Mouse (Mus musculus) adrenal gland, adult 18-20 months (tissue): ENCODE results near the gene Slc35d1. TPM values are rescaled to one million over a fixed set of nuclear protein-coding genes. Genes with fewer than 3 reads are reported as not detected.

Experiments
- DNase-seq, 2 experiments: peaks; one replicate each; pipeline ENCODE4 v3.0.0; 2021 to 2022; ENCODE audit warnings: low spot score in 2 of 2
- long read RNA-seq, 2 experiments: library from polyadenylated mRNA; stranded (forward); transcript quantifications; one replicate each; pipeline ENCODE4 v2.0.0; 2021
- total RNA-seq, 2 experiments: library from RNA; stranded (reverse); gene quantifications; 1 replicate in 1 of 2; 2 replicates in 1 of 2; pipeline ENCODE4 v1.2.3; 2021

The Slc35d1 gene
- total RNA-seq, result 10 to 100 TPM; 10.1 to 14.2 TPM
- long read RNA-seq, experiment 1, full-length matches to known transcripts, result 3 of 3 reads
- long read RNA-seq, experiment 1, partial matches to known transcripts, result 0 of 3 reads
- long read RNA-seq, experiment 1, other reads (novel, unspliced or antisense), result 0 of 3 reads
- long read RNA-seq, experiment 2, full-length matches to known transcripts, result 5 of 15 reads
- long read RNA-seq, experiment 2, partial matches to known transcripts, result 3 of 15 reads
- long read RNA-seq, experiment 2, other reads (novel, unspliced or antisense), result 7 of 15 reads

- DNase-seq, result peak; percentile 77 to 79
Measured at GRCm38 (mm10) chr4:103214925-103215820, at the start of gene Slc35d1. Gene Slc35d1 (minus strand): TSS chr4:103215164.

DNA sequence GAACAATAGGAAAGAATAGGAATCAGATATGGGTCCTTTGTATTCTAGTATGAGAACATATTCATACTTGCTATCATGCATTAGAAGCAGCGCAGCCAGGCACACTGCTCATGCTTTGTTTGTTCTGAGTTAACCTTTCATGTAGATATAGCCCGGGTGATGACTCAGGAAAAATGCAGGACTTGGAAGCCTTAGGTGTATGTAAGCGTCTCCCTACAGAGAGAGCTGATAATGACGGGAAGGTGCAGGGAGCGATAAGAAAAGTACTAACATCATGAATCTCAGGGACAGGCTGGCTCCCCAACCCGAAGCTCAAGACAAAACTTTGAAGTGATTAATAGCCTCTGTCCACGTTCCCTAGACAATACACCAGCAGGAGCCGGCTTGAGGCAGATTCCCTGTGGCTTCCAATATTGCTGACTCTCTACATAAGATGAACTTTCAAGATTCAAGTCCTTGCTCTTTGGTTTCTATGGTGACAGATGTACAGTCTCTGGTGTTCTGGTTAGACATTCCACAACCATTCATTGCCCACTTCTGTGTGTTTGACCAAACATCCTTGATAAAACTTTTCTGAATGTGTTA is 48.9 kb upstream of the Slc35d1 start:
- no peak for DNase-seq

DNA sequence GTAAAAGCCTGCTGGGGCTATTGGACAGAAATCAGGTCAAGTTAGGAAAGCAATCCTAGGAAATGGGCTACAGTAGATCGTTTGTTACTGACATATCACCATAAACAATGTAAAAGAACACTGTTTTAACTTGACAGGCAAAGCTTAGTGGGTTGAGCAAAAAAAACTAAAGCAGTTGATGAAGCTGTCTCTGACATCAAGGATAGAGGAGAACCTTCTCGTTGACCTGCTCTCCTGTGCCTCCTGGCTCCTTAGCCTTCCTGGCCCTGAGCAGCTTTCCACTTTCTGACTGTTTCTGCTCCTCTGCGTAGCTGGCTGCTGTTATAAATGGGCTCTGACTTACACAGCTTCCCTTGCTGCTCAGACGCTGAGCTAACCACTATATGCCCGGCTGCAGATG is 48.4 kb upstream of the Slc35d1 start:
- no peak for DNase-seq

DNA sequence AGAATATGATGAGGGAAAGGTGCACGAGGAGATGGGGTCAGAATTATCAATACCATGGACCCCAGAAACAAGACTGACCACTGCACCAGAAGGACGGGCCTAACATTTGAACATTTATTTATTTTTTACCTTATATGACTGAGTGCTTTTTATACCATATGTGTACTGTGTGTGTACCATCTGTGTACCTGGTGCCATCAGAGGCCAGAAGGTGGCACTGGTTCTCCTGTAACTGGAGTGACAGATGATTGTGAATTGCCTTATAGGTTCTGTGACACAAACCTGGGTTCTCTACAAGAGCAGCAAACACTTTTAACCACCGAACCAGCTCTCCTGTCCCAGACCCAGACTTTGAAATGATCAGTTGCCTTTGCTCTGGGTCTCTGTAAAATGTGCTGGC is 43.9 kb upstream of the Slc35d1 start:
- no peak for DNase-seq

DNA sequence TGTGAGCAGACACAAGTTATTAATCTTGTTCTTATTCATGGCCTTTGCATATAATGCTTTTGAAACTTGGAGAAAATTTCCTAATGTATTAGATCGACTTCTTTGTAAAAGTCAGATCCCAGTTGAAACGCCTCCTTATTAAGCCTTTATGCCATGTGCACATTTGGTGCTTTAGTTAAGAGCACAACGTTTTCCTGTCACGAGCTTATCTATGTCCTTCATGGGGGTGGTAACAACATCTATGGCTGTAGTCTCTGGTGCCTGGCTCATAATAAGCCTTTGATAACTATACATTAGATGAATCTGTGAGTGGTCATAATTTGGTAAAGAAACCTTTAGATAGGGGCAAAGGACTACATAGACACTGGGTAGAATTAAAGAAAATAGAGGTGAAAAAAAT is 38.9 kb upstream of the Slc35d1 start:
- no peak for DNase-seq

GRCm38 (mm10) chr4:103249436-103250085 is 34.6 kb upstream of the Slc35d1 start:
- DNase-seq, result peak in 1 of 2 experiments; percentile 27

DNA sequence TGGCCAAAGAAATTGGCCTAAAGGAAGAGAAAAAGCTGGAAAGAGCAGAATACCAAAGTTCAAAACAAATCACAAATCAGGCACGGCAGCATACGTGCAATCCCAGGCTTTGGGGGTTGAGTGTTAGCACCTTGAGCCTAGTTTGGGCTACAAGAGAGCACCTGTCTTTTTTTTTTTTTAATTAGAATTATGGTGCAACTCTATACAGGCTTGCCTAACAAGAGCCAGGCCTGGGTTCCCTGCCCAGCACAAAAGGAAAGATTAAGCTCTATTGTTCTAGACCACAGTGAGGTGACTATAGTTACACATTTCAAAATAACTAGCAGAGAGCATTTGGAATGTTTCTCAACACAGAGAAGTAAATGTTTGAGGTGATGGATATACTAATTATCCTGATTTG is 32.8 kb upstream of the Slc35d1 start:
- DNase-seq, result no peak

DNA sequence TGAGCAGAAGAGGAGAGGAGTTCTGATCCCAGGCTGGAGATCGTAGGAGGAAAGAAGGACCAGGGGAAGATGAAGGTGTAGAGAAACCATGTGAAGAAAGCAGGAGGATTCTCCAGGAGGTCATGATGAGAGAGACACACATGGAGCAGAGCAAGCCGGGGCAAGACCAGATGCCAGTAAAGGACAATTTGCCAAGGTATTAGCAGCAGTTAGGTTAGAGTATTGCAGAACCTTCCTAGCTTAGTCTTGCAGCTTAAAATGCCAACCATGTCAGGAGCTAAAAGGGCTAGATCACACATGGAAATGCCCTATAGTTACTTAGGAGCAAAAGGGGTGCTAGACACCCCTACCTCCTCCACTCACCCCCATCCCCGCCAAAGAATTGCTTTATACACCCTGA is 32.3 kb upstream of the Slc35d1 start:
- DNase-seq, result no peak

DNA sequence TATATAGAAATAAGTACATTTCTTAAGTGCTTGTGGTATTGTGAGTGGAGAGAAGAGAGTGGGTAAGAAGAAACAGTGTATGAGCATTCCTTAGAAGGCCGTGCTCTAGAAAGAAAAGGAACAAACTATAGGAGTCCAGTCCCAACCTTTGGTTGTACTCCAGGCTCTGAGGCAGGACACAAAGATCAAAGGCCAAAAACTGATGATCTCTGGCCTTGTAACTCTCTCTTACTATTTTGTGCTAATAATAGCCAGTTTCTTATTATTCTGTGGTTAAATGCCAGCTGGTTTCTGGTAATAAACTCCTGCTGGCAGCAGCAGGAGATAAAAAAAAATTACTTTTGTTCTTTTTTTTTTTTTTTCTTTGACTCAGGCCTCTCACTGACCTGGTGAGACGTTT is 17.2 kb upstream of the Slc35d1 start:
- DNase-seq, result no peak

- no peak for DNase-seq
Measured at GRCm38 (mm10) chr4:103222854-103223253, 7.9 kb upstream of the Slc35d1 start.

- DNase-seq, result no peak
Measured at GRCm38 (mm10) chr4:103221789-103222188, 6.8 kb upstream of the Slc35d1 start.

GRCm38 (mm10) chr4:103219011-103219410 is 4.0 kb upstream of the Slc35d1 start:
- no peak for DNase-seq

GRCm38 (mm10) chr4:103216046-103216445 is 1.1 kb upstream of the Slc35d1 start:
- no peak for DNase-seq

DNA sequence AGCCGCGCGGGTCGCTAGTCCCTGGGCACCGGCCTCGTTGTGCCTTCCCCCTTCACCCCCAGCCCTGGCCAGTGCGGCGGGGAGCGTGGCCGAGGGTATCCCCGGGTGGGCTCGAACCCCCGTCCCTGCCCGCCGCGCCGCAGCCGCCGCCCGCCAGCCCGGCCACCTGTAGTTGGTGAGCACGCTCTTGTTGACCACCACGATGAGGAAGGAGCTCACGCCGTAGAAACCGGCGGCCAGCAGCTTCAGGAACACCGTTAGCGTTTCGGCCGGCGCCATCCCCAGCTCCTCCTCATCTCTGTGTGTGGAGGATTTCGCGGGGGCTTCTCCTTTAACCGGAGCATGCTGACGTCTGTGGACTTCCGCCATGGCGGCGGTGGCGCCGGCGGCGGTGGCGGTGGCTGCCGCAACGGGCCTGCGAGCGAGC is 453 bp downstream of the Slc35d1 start:
- DNase-seq, result peak; percentile 71 to 73

- DNase-seq, result no peak
Measured at GRCm38 (mm10) chr4:103213859-103214497, 986 bp downstream of the Slc35d1 start.

- no peak for DNase-seq
Measured at GRCm38 (mm10) chr4:103208553-103208952, 6.4 kb downstream of the Slc35d1 start.

DNA sequence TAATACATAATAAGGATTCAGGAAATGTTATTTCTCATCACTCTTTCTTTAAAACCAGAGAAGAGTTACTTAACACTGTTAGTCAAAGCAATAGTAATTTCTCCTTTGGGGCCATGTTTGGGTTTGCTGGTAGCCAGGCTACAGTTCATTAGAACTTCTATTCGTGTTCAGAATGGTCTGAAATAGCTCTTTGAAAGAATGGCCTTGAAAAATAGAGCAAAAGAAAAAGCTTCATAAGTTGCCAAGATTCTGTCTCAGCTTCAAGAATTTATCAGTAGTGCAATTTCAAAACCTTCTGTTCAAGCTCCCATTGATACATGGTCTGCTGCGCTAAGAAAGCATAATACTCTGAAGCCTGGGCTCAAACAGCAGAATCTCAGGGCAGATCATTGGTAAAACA is 11.3 kb downstream of the Slc35d1 start:
- no peak for DNase-seq

- DNase-seq, result no peak
Measured at GRCm38 (mm10) chr4:103200046-103200445, 14.9 kb downstream of the Slc35d1 start.

DNA sequence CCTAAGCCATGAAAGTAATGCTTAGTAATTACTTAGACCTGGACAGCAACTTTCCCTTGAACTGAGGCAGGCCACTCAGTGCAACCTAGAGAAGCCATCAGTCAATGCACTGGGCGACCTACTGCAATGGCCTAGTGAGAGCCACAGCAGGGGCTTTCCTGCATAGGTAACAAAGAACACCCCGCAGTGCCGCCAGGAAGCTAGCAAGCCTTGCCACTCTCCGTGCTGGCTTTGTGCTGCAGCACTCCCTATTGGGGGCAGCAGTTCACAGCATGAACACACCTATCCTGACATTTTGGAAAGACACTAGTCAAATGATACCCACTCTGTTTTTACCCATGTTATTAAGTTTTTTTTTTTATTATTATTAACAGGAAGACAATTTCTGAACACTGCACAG is 15.9 kb downstream of the Slc35d1 start:
- no peak for DNase-seq

GRCm38 (mm10) chr4:103197401-103197800 is 17.6 kb downstream of the Slc35d1 start:
- DNase-seq, result no peak

GRCm38 (mm10) chr4:103192421-103192820 is 22.5 kb downstream of the Slc35d1 start:
- no peak for DNase-seq
